21 mouse cellular contexts compared by ENCODE assay signal in the genomic region with DNA sequence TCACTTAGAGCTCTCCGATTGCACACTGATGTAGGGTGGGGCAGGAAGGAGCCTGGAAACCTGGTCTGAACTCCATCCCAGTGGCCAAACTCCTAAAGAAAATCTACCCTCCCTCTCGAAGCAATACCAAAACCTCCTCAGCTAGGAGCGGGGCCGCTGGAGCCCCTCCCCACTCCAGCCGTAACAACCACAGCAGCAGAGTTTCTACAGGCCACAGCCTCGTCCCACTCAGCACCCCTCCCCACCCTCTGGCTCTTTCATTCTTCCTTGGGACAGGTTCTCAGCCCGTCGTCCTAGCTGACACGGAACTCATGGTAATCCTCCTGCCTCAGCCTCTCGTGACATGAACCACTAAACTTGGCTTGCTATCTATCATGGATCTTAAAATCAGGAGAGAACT.
"Had no signal": no experiment of that assay in that cellular context is flagged by ENCODE, and none has a peak within 500 bp of the region (broad histone marks: within the 10 kb centered on the region; RNA-seq: fewer than 3 reads in every experiment).

No protein-coding gene starts in this region.

- H3K27ac ChIP-seq: kidney, postnatal 0 days; layer of hippocampus, adult 2 months; limb, embryonic 10.5 days; limb, embryonic 13.5 days; liver, embryonic 12.5 days; liver, embryonic 15.5 days; stomach, postnatal 0 days had no signal

- H3K4me2 ChIP-seq: limb, embryonic 13.5 days; liver, embryonic 12.5 days; liver, embryonic 15.5 days; midbrain, embryonic 11.5 days had no signal

- H3K27me3 ChIP-seq: limb, embryonic 13.5 days; liver, embryonic 12.5 days; liver, embryonic 15.5 days had no signal

- H3K9me3 ChIP-seq: limb, embryonic 10.5 days; limb, embryonic 13.5 days; liver, embryonic 12.5 days; liver, embryonic 15.5 days had no signal

- H3K36me3 ChIP-seq: limb, embryonic 10.5 days; limb, embryonic 13.5 days; liver, embryonic 12.5 days; liver, embryonic 15.5 days had no signal

- H3K4me1 ChIP-seq: liver, embryonic 12.5 days; liver, embryonic 15.5 days had no signal

- DNase-seq: kidney, postnatal 25 days; layer of hippocampus, adult 9-11 months; liver; lung, adult 2 months; lung, postnatal 14 days; lung, postnatal 4 days; midbrain, embryonic 14.5 days; right cerebral cortex, adult 18-20 months; right cerebral cortex, postnatal 14 days; right cerebral cortex, postnatal 4 days; thymus, adult 2 months; thymus, postnatal 14 days; thymus, postnatal 4 days had no signal

- H3K4me3 ChIP-seq: layer of hippocampus, adult 2 months; limb, embryonic 10.5 days; limb, embryonic 13.5 days; liver, embryonic 12.5 days; liver, embryonic 15.5 days had no signal

- ATAC-seq: liver, embryonic 12.5 days had no signal

- H3K9ac ChIP-seq: limb, embryonic 13.5 days; liver, embryonic 12.5 days; liver, embryonic 15.5 days had no signal
